Mouse (Mus musculus): ENCODE measurements around the gene Gm42957.
A peak's percentile ranks its signal among the peaks of the same experiment; 100 is the strongest.
"Not testable (repeated sequence)": the region's sequence is repeated elsewhere in the genome, so short reads cannot be mapped to it uniquely, and the experiment has no call there.

Gene Gm42957

GRCm38 (mm10) chr3:96634928-96635879 lies at the start of gene Gm42957, which contains the start of gene Pex11b:
Gene Gm42957, plus strand, starts transcription at chr3:96635474.
Gene Pex11b, plus strand, starts transcription at chr3:96635376.
- peak; percentile 75 for DNase-seq (ENCODE audit: low read depth, low spot score)

- no peak for DNase-seq (ENCODE audit: low read depth, low spot score)
These were observed 44.6 kb upstream of the Gm42957 start for GRCm38 (mm10) chr3:96590657-96591056.

- DNase-seq (ENCODE audit: low read depth, low spot score): no peak
These were observed 41.9 kb upstream of the Gm42957 start for GRCm38 (mm10) chr3:96593374-96593773.

DNA sequence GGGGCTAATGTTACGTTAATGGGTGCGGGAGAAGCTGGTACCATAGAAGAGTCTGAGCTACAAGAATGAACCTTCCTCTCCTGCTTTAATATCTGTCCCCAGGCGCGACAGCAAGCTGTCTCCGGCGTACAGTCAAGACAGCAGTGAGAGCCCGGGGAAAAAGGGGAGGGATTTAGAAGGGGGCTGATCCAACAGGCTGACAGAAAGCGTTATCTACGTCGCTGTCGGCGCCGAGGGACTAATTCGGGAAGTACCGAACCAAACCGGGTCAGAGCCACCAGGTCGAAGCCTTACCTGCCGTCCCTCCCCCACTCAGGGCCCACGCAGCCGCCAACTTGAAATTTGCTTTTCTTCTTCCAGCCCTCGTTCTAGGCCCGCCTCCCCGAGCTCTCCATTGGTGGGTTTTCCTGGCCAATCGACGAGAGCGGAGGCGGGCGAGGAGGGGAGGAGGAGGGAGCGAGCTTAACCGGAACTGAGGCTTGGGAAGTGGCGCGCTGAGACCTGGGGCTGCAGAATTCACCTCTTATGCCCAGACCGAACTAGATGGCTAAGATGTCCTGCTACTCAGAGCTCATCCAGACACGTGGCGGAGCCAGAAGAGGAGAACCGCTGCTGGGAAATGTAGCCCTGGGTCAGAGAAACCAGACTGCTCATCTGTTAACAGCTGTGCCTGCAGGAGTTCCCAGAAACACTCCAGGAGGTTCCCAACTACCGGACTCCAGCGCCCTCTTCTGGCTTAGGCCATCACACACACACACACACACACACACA lies 41.3 kb upstream of the Gm42957 start, which contains the start of gene Polr3gl:
Gene Polr3gl (minus strand): TSS at position 392 of the 771 bp plus-strand sequence.
- peak; percentile 81 for DNase-seq (ENCODE audit: low read depth, low spot score)

GRCm38 (mm10) chr3:96594851-96595250 lies 40.4 kb upstream of the Gm42957 start:
- DNase-seq (ENCODE audit: low read depth, low spot score): no peak

GRCm38 (mm10) chr3:96595661-96596060 lies 39.6 kb upstream of the Gm42957 start:
- DNase-seq (ENCODE audit: low read depth, low spot score): no peak

GRCm38 (mm10) chr3:96596228-96596707 lies 39.0 kb upstream of the Gm42957 start, which contains the start of gene Ankrd34a:
Gene Ankrd34a, plus strand, starts transcription at chr3:96596636.
- DNase-seq (ENCODE audit: low read depth, low spot score): no peak

DNA sequence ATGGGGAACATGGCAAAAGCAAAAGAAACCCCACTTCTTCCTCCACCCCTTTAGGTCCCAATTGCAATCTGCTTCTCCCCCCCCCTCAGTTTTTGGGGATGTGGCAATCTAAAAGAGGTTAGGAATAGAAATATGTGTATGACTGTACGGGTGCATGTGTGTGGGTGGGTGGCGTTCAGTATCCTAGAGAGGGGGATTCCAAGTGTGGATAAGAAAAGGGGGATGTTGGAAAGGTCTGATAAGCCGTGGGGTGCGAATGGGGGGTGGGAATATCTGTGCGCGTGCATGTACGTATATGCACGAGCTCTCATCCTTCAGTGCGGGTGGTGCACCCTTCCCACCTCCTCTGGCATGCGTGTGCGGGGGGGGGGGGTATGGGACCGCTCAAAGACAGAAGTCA lies 38.4 kb upstream of the Gm42957 start:
- DNase-seq (ENCODE audit: low read depth, low spot score): no peak

DNA sequence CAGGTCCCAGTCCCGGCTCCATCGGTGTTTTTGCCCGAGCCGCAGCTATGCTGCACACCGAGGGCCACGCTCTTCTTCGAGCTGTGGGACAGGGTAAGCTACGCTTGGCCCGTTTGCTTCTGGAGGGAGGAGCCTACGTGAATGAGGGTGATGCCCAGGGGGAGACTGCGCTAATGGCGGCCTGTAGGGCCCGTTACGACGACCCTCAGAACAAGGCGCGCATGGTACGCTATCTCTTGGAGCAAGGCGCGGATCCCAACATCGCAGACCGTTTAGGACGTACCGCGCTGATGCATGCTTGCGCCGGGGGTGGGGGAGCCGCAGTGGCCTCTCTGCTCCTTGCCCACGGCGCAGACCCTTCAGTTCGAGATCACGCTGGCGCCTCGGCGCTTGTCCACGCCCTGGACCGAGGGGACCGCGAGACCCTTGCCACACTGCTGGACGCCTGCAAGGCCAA lies 37.8 kb upstream of the Gm42957 start:
- no peak for DNase-seq (ENCODE audit: low read depth, low spot score)

GRCm38 (mm10) chr3:96598156-96599068 lies 36.9 kb upstream of the Gm42957 start:
- DNase-seq (ENCODE audit: low read depth, low spot score): no peak

DNA sequence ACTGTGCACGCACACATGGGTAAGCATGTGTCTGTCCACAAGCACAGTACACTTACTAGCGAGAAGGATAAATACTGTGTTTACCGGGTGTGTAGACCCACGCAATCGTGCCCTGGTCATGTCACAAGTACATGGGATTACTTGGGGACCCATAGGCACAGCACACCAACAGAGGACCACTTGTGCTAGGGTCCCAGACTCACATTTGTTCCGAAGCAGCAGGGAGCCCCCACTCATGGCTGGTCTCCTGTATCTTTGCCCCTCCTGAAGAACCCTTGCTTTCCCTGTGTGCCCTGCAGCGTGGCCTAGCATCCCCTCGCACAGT lies 36.2 kb upstream of the Gm42957 start:
- DNase-seq (ENCODE audit: low read depth, low spot score): no peak

GRCm38 (mm10) chr3:96599411-96599810 lies 35.9 kb upstream of the Gm42957 start:
- no peak for DNase-seq (ENCODE audit: low read depth, low spot score)

GRCm38 (mm10) chr3:96600639-96601250 lies 34.5 kb upstream of the Gm42957 start, which contains the start of gene Lix1l:
Gene Lix1l, plus strand, starts transcription at chr3:96601149.
- DNase-seq (ENCODE audit: low read depth, low spot score): peak; percentile 93

GRCm38 (mm10) chr3:96601251-96601787 lies 34.0 kb upstream of the Gm42957 start:
- no peak for DNase-seq (ENCODE audit: low read depth, low spot score)

GRCm38 (mm10) chr3:96601941-96602703 lies 33.2 kb upstream of the Gm42957 start:
- DNase-seq (ENCODE audit: low read depth, low spot score): no peak

DNA sequence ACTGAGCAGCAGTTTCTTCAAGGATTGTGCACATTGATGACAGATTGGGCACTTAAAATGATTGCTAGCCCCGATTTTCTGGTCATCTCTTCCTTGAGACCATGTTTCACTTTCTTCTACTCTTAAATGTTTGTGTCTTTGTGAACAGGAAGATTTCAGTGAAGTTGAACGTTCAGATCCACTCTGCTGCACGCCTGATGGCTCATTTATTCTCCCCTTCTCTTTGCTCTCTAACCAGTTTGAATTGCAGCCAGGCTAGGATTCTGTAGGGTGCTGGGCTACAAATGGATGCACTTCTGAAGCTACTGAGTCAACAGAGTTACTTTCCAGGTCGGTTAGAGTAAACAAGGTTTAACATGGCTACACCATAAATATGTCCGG lies 32.6 kb upstream of the Gm42957 start:
- no peak for DNase-seq (ENCODE audit: low read depth, low spot score)

GRCm38 (mm10) chr3:96603311-96603710 lies 32.0 kb upstream of the Gm42957 start:
- DNase-seq (ENCODE audit: low read depth, low spot score): no peak

DNA sequence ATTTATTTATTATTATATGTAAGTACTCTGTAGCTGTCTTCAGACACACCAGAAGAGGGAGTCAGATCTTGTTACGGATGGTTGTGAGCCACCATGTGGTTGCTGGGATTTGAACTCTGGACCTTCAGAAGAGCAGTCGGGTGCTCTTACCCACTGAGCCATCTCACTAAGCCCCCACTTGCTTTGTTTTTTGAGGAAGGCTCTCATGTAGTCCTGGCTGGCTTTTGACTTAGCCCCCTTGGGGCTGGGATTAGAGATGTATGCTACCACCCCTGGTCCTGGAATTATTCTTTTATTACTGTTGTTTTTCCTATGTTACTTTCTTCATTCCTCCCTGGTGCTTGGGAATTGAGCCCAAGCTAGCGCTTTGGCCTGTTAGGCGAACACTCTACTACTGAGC lies 29.3 kb upstream of the Gm42957 start:
- not testable (repeated sequence) for DNase-seq (ENCODE audit: low read depth, low spot score)

GRCm38 (mm10) chr3:96606618-96607017 lies 28.7 kb upstream of the Gm42957 start:
- DNase-seq (ENCODE audit: low read depth, low spot score): no peak

- no peak for DNase-seq (ENCODE audit: low read depth, low spot score)
These were observed 17.3 kb upstream of the Gm42957 start for GRCm38 (mm10) chr3:96617941-96618340.

Data from WW6 (cell line).